Mouse (Mus musculus) myocyte (in vitro differentiated cells): ENCODE data around the gene Wrap53. TPM values are rescaled to one million over a fixed set of nuclear protein-coding genes. Genes with fewer than 3 reads are reported as not detected.

ENCODE experiments used
- H3K27me3 ChIP-seq: one replicate; pipeline ENCODE4 v1.6.1; 2011; ENCODE audit not compliant: control insufficient read depth, insufficient read depth, insufficient read length
- H3K36me3 ChIP-seq: one replicate; pipeline ENCODE4 v1.6.1; 2011; ENCODE audit not compliant: control insufficient read depth, insufficient read depth
- H3K4me2 ChIP-seq: one replicate; pipeline ENCODE4 v1.6.1; 2011; ENCODE audit warnings: low read depth, control low read depth
- H3K4me3 ChIP-seq: one replicate; pipeline ENCODE4 v1.5.1; 2011; ENCODE audit warnings: mild to moderate bottlenecking, control low read depth, moderate library complexity
- H3K79me2 ChIP-seq: one replicate; pipeline ENCODE4 v1.6.1; 2011; ENCODE audit not compliant: control insufficient read depth, insufficient read depth
- H3ac ChIP-seq: one replicate; pipeline ENCODE4 v1.6.1; 2011; ENCODE audit not compliant: control insufficient read depth, insufficient read length
- CEBPB ChIP-seq: IDR thresholded peaks from 2 replicates; pipeline ENCODE4 v1.6.1; 2011; ENCODE audit warnings: mild to moderate bottlenecking, moderate library complexity; ENCODE audit not compliant: poor library complexity, insufficient read depth, severe bottlenecking
- E2F4 ChIP-seq: IDR thresholded peaks from one replicate; pipeline ENCODE4 v1.6.1; 2011; ENCODE audit warnings: mild to moderate bottlenecking, control low read depth, moderate library complexity; ENCODE audit not compliant: insufficient read depth
- MAX ChIP-seq: IDR thresholded peaks from one replicate; pipeline ENCODE4 v1.6.1; 2011; ENCODE audit warnings: low read depth, mild to moderate bottlenecking, control low read depth
- MYOD1 ChIP-seq, 3 experiments: IDR thresholded peaks; one replicate each; pipeline ENCODE4 v1.6.1; 2011; ENCODE audit warnings: control low read depth in 2 of 3, low read depth in 2 of 3, mild to moderate bottlenecking in 2 of 3, moderate library complexity in 1 of 3; ENCODE audit not compliant: insufficient read length in 2 of 3, control insufficient read depth in 1 of 3
- MYOG ChIP-seq, 3 experiments: IDR thresholded peaks; one replicate each; pipeline ENCODE4 v1.6.1; 2011; ENCODE audit warnings: control low read depth in 2 of 3, low read depth in 2 of 3, mild to moderate bottlenecking in 2 of 3; ENCODE audit not compliant: insufficient read length in 2 of 3, control insufficient read depth in 1 of 3, insufficient read depth in 1 of 3
- POLR2A ChIP-seq: IDR thresholded peaks from one replicate; pipeline ENCODE4 v1.6.1; 2011; ENCODE audit warnings: low read depth, mild to moderate bottlenecking, control low read depth, moderate library complexity; ENCODE audit not compliant: insufficient read length
- POLR2AphosphoS2 ChIP-seq: IDR thresholded peaks from one replicate; pipeline ENCODE4 v1.6.1; 2011; ENCODE audit warnings: low read depth, control low read depth; ENCODE audit not compliant: insufficient read length
- REST ChIP-seq: IDR thresholded peaks from one replicate; pipeline ENCODE4 v1.6.1; 2011; ENCODE audit warnings: mild to moderate bottlenecking, control low read depth, moderate library complexity; ENCODE audit not compliant: insufficient read depth, insufficient read length
- SRF ChIP-seq: IDR thresholded peaks from one replicate; pipeline ENCODE4 v1.6.1; 2011; ENCODE audit warnings: low read depth; ENCODE audit not compliant: control insufficient read depth, insufficient read length
- TCF12 ChIP-seq: IDR thresholded peaks from one replicate; pipeline ENCODE4 v1.6.1; 2011; ENCODE audit warnings: mild to moderate bottlenecking, control low read depth; ENCODE audit not compliant: poor library complexity, insufficient read depth, severe bottlenecking
- TCF3 ChIP-seq: IDR thresholded peaks from one replicate; pipeline ENCODE4 v1.6.1; 2011; ENCODE audit warnings: low read depth, control low read depth; ENCODE audit not compliant: insufficient read length
- USF1 ChIP-seq: IDR thresholded peaks from one replicate; pipeline ENCODE4 v1.6.1; 2011; ENCODE audit warnings: low read depth, mild to moderate bottlenecking, control low read depth, moderate library complexity
- polyA plus RNA-seq: library from polyadenylated mRNA; unstranded; fragments of >200 nt; fragmentation: generic; extraction: Trizol; gene quantifications from one replicate; pipeline ENCODE4 v1.2.1, GENCODE M21; 2012; ENCODE audit warnings: missing spikeins

The Wrap53 gene
- polyA plus RNA-seq, 1 experiment = 9.1 TPM

GRCm38 (mm10) chr11:69581147-69581688, 1.2 kb upstream of the Wrap53 start:
- Histone ChIP-seq H3K4me2 (peak overlapping the region; percentile 94), H3K27me3 (no peaks in the 10 kb centered on the region), H3ac (peak overlapping the region; percentile 79), H3K36me3 (no peaks in the 10 kb centered on the region), H3K79me2 (peaks cover 83% of the 10 kb centered on the region), H3K4me3 (peak overlapping the region; percentile 99)
- TF ChIP-seq CEBPB = 0 out of 2 replicates have a peak, but pooled peaks have one; percentile 10
- TF ChIP-seq REST = no peak
- no peak for TF ChIP-seq TCF12
- peak in 1 of 3 experiments; percentile 20 for TF ChIP-seq MYOG (IDR thresholded peaks at IDR 0.05; ENCODE audit: control insufficient read depth in 1 of 3, insufficient read depth in 1 of 3, insufficient read length in 2 of 3, low read depth in 2 of 3)
- TF ChIP-seq POLR2AphosphoS2 = peak; percentile 40
- TF ChIP-seq E2F4 = peak; percentile 36
- peak; percentile 68 for TF ChIP-seq POLR2A

GRCm38 (mm10) chr11:69580572-69581146, 604 bp upstream of the Wrap53 start:
- peak overlapping the region; percentile 88 for H3K4me2 ChIP-seq
- H3K79me2 ChIP-seq = peaks cover 82% of the 10 kb centered on the region
- peak overlapping the region; percentile 99 for H3K4me3 ChIP-seq
- TF ChIP-seq MAX = no peak
- TF ChIP-seq REST = no peak
- no peak for TF ChIP-seq MYOG (IDR thresholded peaks at IDR 0.05; ENCODE audit: control insufficient read depth in 1 of 3, insufficient read depth in 1 of 3, insufficient read length in 2 of 3, low read depth in 2 of 3)
- TF ChIP-seq USF1 = no peak
- TF ChIP-seq MYOD1 (IDR thresholded peaks at IDR 0.05; ENCODE audit: control insufficient read depth in 1 of 3, insufficient read length in 2 of 3, low read depth in 2 of 3) = no peak
- no peak for TF ChIP-seq TCF3
- no peak for TF ChIP-seq POLR2AphosphoS2
- no peak for TF ChIP-seq E2F4
- no peak for TF ChIP-seq SRF
- TF ChIP-seq CEBPB = no peak
- no peak for TF ChIP-seq POLR2A
- no peak for TF ChIP-seq TCF12
- no peaks in the 10 kb centered on the region for H3K27me3 ChIP-seq
- peak overlapping the region; percentile 79 for H3ac ChIP-seq
- H3K36me3 ChIP-seq = no peaks in the 10 kb centered on the region

GRCm38 (mm10) chr11:69579128-69580017, 682 bp downstream of the Wrap53 start:
- H3ac ChIP-seq = peak overlapping the region; percentile 79
- H3K4me3 ChIP-seq = peak overlapping the region; percentile 99

GRCm38 (mm10) chr11:69578301-69578700, 1.8 kb downstream of the Wrap53 start:
- Histone ChIP-seq H3K27me3 (no peaks in the 10 kb centered on the region), H3K4me2 (peak overlapping the region; percentile 97), H3K4me3 (peak overlapping the region; percentile 99), H3K79me2 (peaks cover 66% of the 10 kb centered on the region), H3ac (peak overlapping the region; percentile 12), H3K36me3 (peaks cover 3% of the 10 kb centered on the region)
- no peak for TF ChIP-seq E2F4
- TF ChIP-seq MYOD1 (IDR thresholded peaks at IDR 0.05; ENCODE audit: control insufficient read depth in 1 of 3, insufficient read length in 2 of 3, low read depth in 2 of 3) = no peak
- no peak for TF ChIP-seq TCF12
- no peak for TF ChIP-seq TCF3
- no peak for TF ChIP-seq CEBPB
- no peak for TF ChIP-seq USF1
- no peak for TF ChIP-seq SRF
- TF ChIP-seq MAX = no peak
- no peak for TF ChIP-seq POLR2A

More at GRCm38 (mm10) chr11:69579128-69580017, 682 bp downstream of the Wrap53 start:
- H3K36me3 ChIP-seq = peaks cover under 1% of the 10 kb centered on the region
- TF ChIP-seq TCF12 (no peak), E2F4 (peak; percentile 92), POLR2A (peak; percentile 38), USF1 (no peak), REST (no peak), MYOD1 (IDR thresholded peaks at IDR 0.05; ENCODE audit: control insufficient read depth in 1 of 3, insufficient read length in 2 of 3, low read depth in 2 of 3) (no peak)
- H3K27me3 ChIP-seq = no peaks in the 10 kb centered on the region
- peaks cover 77% of the 10 kb centered on the region for H3K79me2 ChIP-seq
- peak overlapping the region; percentile 97 for H3K4me2 ChIP-seq
